Mouse (Mus musculus) gastrocnemius, adult 2 months (tissue): ENCODE measurements around the gene Kcnma1. TPM values are rescaled to one million over a fixed set of nuclear protein-coding genes. Genes with fewer than 3 reads are reported as not detected.

Source experiments
- DNase-seq: peaks from one replicate; pipeline ENCODE4 v3.0.0; 2022
- H3K27ac ChIP-seq: fragments of 200-600 bp; 2 replicates; pipeline ENCODE4 v1.8.1; 2022; ENCODE audit warnings: mild to moderate bottlenecking
- H3K4me3 ChIP-seq: fragments of 200-600 bp; 2 replicates; pipeline ENCODE4 v1.8.1; 2022; ENCODE audit warnings: mild to moderate bottlenecking, moderate library complexity
- CTCF ChIP-seq: fragments of 200-600 bp; IDR thresholded peaks from 2 replicates; pipeline ENCODE4 v1.8.1; 2022; ENCODE audit warnings: antibody characterized with exemption, mild to moderate bottlenecking, moderate library complexity
- intact Hi-C: fragments of 180-260 bp; cut with DNase I; formaldehyde crosslinking; loops from one replicate; pipeline ENCODE4 v1.15.1; 2025
- total RNA-seq, 2 experiments: library from RNA; stranded (reverse); gene quantifications; 2 replicates each; pipeline ENCODE4 v1.2.3; 2021

The Kcnma1 gene
- total RNA-seq, 2 experiments from 2014 or later: 52.6 to 80.4 TPM

DNA sequence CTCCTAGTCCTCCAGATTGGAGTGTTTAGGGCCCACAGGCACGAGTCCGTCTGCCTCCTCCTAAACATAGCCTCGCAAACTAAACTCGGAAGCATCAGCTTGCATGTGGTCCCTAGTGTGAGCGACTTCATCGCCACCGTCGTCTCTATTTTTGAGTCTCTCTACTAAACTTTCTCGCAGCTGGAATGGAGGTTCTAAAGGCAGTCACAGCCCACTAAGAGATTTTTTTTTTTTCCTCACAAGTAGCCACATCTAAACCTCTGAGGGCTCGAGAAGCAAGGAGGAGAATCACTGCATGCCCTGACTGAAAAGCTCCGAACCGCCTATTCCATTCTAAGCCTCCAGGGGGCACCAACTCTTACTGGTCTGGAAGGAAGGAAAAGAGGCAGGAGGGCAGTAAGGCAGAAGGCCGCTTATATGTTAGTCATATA, 223.0 kb downstream of the Kcnma1 start:
- Histone ChIP-seq H3K27ac (0 out of 2 replicates have a peak overlapping the region, but pooled peaks have one; percentile 6), H3K4me3 (no peak overlapping the region)
- peak; percentile 78 for DNase-seq
- TF ChIP-seq CTCF: peak; percentile 85
- intact Hi-C loops: loop anchor here (1.0 to 5.0 kb wide), 2 partner anchors 209 to 217 kb away; no protein-coding TSS in a partner anchor

DNA sequence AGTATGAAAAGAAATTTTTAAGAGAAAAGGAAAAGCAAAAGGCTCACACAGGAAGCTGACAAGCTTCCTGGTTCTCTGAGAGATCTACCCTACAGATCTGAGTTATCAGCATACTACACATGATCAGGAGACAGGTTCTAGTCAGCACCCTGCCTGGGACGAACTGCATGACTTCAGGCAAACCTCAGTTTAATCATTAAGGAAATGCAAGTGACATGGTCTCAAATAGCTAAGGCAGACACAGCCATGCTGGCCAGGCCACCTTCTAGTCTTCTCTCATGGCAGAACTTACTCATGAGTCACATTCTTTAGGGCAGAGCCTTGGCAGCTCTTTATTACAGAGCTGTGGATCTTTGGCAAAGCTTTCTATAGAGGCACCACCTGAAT, 227.6 kb downstream of the Kcnma1 start:
- Histone ChIP-seq H3K4me3 (no peak overlapping the region), H3K27ac (peak overlapping the region; percentile 70)
- no peak for DNase-seq
- no peak for TF ChIP-seq CTCF
- intact Hi-C loops: no loop called here

DNA sequence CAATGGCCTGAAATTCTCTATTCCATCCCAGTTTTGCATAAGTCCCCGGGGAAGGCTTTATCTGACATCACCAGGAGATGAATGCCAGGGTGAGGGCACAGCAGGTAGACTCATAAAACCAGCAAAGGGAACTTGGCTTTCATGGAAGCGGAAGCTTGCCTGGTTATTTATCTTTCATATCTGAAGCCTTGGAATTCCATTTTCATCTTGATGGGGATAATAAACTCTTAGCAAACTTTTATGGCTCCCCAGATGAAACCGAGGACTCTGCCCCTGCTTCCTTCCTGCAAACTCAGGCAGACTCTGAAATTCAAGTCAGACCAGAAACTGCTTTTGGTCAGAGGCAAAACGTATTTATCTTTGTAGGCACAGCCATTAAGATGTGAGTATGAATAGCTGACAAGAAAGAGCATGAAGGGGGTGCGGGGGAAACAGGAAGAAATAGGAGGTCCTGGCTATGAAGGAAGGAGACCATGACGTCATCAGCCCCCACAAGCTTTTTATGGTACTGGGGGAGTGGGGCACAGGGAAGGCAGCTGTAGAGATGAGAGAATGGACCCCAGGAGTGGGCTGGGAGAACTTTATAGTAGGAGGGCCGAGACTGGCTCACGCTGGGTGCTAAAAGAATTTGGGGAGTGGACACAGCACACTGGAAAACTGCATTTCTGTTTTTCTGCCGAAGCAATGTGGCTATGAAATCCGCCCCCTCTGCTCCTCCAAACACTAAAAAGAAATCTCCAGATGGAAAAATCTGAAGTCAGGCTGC, 228.2 kb downstream of the Kcnma1 start:
- H3K4me3 ChIP-seq: no peak overlapping the region
- H3K27ac ChIP-seq: peak overlapping the region; percentile 70
- no peak for TF ChIP-seq CTCF
- no peak for DNase-seq
- intact Hi-C loops: no loop called here

DNA sequence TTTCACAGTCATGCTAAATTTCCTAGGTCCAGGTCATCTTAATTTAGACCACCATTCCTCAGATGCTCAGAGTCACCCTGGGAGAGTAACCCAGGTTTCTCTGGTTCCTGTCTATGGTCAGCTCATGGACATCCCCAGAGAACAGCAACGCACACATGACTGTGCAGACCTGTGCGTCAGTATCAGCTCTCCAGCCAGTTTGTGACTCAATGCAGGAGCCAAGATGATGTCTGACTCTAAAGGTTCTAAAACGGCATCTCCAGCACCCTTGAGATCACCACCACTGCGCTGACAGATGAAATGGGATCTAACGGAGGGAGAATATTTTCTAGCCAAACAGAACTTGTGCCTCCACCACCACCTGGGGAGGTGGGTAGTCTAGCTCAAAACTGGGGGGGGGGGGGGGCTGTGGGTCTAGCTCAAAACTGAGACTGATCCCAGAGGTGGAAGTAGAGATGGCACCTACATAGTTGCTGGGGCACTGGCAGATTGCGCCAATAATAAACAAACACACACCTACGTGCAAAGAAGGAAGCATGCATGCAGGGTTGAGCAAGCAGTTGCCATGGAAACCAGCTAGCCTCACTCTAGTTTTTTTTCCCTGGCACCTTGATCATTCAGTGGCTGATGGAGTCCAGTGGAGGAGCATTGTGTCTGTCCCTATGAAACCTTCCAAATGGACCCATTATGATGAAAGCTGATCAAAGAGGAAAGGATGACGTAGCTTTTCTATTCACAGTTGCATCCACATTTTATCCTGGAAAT, 231.3 kb downstream of the Kcnma1 start:
- no peak for DNase-seq
- Histone ChIP-seq H3K27ac (no peak overlapping the region), H3K4me3 (no peak overlapping the region)
- TF ChIP-seq CTCF: no peak
- intact Hi-C loops: no loop called here

DNA sequence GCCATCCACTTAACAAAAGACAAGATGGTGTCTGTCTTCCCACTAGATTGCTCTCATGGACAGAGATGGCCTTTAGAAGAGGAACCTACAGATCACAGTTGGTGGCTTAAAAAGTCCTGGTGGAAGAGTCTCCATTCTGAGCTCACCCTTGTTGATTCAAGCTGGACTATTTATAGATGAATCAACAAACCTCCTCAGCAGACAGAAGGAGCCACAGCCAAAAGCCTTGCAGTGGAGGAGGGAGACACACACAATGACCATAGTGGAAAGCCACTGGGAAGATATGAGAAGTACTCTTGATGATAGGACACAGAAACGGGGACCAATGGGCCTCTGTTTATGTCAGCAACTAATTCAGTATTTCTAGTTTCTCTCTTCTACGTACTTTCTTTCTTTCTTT, 239.7 kb downstream of the Kcnma1 start:
- Histone ChIP-seq H3K4me3 (no peak overlapping the region), H3K27ac (peak overlapping the region; percentile 66)
- DNase-seq: no peak
- no peak for TF ChIP-seq CTCF
- intact Hi-C loops: no loop called here

DNA sequence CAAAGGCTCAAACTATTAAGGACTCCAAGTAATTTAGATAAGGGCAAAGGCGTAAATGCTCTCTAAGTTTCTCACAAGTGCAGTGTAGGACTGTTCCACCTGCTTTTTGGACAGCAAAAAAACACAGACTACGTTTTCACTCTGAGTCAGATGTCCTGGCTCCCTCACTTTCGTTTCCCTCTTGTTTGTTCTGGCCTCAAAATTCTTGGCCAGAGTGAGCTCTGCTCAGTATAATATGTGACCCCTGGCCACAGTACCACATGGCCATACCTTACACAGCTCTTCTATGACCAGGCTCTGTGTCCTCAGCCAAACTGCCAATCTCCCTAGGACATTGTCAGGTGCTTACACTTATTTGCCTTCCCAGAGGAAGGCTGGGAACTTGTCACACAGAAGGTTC, 241.6 kb downstream of the Kcnma1 start:
- Histone ChIP-seq H3K4me3 (no peak overlapping the region), H3K27ac (peak overlapping the region; percentile 63)
- TF ChIP-seq CTCF: no peak
- DNase-seq: no peak
- intact Hi-C loops: no loop called here

DNA sequence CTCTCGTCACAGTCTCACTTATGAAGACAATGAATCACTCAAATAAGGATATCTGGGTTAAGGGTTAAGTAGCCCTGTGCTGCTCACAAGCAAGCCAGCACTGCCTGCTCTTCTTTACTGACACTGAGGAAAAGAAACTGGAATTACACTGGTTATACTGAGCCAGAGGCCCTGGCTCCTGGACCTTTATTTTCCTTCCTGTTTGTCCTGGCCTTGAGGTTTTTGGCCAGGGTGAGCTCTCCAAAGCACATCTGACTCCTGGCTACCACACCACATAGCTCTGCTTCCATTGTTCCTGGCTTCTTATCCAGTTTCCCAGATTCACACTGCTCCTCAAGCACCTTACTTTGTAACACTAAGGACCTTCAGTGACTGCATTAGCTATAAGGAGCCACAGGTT, 242.5 kb downstream of the Kcnma1 start:
- peak; percentile 30 for DNase-seq
- no peak for TF ChIP-seq CTCF
- intact Hi-C loops: no loop called here
- Histone ChIP-seq H3K27ac (peak overlapping the region; percentile 63; the same call in 1 of the 2 replicates), H3K4me3 (no peak overlapping the region)

DNA sequence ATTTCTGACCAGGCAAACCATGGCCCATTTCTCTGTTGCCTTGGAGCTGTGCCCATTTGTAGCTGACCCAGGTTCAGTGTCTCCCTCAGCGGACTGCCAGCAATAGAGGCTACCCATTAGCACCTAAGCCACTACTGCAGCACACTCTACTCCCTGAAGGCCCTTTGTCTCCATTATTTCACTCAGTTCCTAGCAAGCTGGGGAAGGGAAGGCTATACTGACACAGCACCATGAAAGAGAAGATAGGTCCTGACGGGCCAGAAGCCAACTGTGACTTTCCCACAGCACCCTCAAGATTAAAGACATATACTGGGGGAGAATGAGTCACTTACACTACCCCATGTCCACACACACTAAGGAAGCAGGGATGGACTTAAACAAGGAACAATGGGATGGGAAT, 251.8 kb downstream of the Kcnma1 start:
- intact Hi-C loops: no loop called here
- no peak for DNase-seq
- Histone ChIP-seq H3K27ac (no peak overlapping the region), H3K4me3 (no peak overlapping the region)
- no peak for TF ChIP-seq CTCF

DNA sequence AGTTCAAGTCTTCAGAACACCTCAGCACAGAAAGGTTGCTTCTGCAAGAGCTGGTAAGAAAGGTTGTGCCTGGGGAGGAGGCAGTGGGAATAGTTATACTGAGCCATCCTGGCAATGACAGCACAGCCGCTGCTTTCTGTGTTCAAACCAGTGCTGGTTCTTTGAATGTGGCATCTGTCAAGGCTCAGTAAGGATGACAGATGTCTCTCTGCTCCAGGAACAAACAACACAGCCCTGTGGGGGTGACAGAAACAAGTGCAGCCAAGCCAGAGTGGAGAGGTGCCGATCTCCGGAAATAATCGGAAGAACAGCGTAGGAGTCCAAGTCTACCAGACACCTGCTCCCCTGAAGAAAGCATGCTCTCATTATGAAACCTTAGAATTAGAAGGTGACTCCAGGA, 254.7 kb downstream of the Kcnma1 start:
- DNase-seq: no peak
- TF ChIP-seq CTCF: no peak

DNA sequence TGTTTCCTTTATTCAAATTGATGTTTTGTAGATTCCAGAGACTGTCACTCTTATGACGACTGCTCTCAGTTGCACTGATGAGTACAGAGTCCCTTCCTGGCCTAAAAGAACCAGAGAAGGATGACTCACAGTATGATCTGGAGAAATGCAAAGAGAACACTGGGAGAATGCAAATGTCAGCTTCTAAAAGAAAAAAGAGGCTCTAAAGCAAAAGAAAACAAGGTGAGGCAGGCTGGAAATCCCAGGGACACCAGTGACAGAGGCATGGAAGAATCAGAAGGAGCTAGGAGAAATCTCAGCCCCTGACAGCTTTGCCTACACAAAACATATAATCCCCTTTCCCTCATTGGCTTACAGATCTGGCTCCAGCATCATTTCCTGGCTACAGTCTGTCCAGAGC, 255.9 kb downstream of the Kcnma1 start:
- TF ChIP-seq CTCF: no peak
- intact Hi-C loops: no loop called here
- no peak for DNase-seq
- H3K4me3 ChIP-seq: no peak overlapping the region
- no peak overlapping the region for H3K27ac ChIP-seq

More for the DNA sequence above, 254.7 kb downstream of the Kcnma1 start:
- intact Hi-C loops: no loop called here
- H3K4me3 ChIP-seq: no peak overlapping the region
- H3K27ac ChIP-seq: no peak overlapping the region

DNA sequence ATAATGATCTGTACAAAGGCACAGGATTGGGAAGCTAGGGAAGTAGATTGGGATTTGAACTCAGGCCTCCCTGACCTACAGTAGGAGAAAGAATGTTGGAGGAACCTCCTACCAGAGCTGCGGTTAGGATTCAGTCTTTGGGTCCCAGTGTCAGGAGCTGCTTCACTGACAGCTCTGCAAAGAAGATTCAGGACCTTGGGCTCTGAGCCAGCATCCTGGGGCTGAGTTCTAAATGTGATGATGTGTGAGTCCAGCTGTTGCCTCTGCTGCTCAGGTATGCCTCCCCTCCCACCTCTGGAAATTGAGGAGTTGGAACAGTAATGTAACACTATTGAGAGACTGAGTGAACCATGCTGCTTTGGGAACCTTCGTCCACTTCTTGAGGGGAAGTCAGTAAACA, 266.3 kb downstream of the Kcnma1 start:
- H3K4me3 ChIP-seq: no peak overlapping the region
- TF ChIP-seq CTCF: no peak
- intact Hi-C loops: no loop called here
- DNase-seq: no peak
- no peak overlapping the region for H3K27ac ChIP-seq

DNA sequence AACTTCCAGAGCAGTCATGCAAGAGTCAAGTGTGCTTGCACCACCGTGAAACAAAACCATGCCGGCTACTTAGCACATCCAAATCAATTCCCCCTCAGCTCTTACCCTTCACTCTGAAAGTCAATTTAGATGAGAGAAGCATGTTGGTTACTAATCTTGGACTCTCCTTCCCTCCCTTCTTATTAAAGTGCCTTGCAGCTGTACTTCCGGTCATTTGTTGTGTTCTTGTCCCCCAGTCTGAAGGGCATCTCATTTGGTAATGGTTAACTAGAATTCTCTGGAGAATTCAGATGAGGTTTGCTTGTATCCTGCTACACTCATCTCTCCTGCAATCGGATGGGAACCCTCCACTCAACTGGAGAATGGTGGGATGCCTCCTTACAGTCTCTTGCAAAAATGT, 267.3 kb downstream of the Kcnma1 start:
- intact Hi-C loops: no loop called here
- no peak for TF ChIP-seq CTCF

DNA sequence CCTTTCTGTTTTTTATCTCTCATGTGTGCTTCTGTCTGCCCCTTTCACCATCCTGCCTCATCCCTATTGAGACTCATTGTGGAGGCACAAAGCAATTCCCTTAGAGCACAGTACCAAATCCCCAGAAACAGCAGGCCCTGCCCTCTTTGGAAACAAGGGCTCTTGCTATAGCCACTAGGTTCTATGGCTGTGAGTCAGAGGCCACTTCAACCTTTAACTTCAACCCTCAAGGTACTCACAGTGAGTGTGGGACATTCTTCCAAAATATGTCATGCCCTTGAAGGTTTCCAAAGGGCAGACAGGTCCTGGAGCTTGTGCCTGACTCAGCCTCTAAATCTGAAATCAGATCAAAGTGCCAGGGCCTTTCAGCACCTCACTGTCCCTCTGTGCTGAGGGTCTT, 272.8 kb downstream of the Kcnma1 start:
- no peak for TF ChIP-seq CTCF
- H3K4me3 ChIP-seq: no peak overlapping the region
- intact Hi-C loops: no loop called here
- no peak overlapping the region for H3K27ac ChIP-seq
- DNase-seq: no peak

More for the DNA sequence above, 267.3 kb downstream of the Kcnma1 start:
- H3K27ac ChIP-seq: no peak overlapping the region
- no peak overlapping the region for H3K4me3 ChIP-seq
- DNase-seq: no peak
